Mouse (Mus musculus) heart, postnatal 10 days (tissue): ENCODE data around the gene Chd2. TPM values are rescaled to one million over a fixed set of nuclear protein-coding genes. Genes with fewer than 3 reads are reported as not detected.

Source experiments
- DNase-seq, 2 experiments: peaks; one replicate each; pipeline ENCODE4 v3.0.0; 2021
- intact Hi-C: fragments of 180-260 bp; cut with DNase I; formaldehyde crosslinking; loops from one replicate; pipeline ENCODE4 v1.15.1; 2025
- total RNA-seq, 2 experiments: library from RNA; stranded (reverse); gene quantifications; 2 replicates each; pipeline ENCODE4 v1.2.3; 2021

The Chd2 gene
- total RNA-seq, 2 experiments from 2014 or later = 62.3 to 63.3 TPM

GRCm38 (mm10) chr7:73479506-73479905 lies 62.1 kb downstream of the Chd2 start:
- peak in 1 of 2 experiments; percentile 23 for DNase-seq
- intact Hi-C loops = no loop called here

GRCm38 (mm10) chr7:73478157-73479058 lies 63.2 kb downstream of the Chd2 start:
- peak; percentile 52 to 57 for DNase-seq
- intact Hi-C loops = no loop called here

- intact Hi-C loops = no loop called here
- no peak for DNase-seq
These were observed 73.9 kb downstream of the Chd2 start for GRCm38 (mm10) chr7:73467741-73468140.

DNA sequence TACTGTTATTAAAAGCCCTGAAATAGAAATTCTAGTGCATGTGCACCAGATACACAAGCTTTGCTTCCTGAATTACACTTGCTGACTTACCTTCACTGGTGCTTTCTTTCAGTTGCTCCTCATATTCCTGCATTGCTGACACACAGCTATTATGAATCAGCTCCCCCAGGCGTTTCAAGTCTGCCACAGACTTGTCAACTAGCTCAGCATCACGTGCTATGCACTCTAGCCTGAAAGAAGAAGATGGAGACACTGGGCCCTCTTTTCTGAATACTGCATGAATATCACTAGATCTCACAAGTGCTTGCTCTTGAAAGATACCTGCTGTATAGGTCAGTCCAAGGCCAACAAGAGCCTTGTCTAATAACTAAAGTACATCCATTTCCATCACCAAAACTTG lies 78.1 kb downstream of the Chd2 start:
- no peak for DNase-seq
- intact Hi-C loops = no loop called here

DNA sequence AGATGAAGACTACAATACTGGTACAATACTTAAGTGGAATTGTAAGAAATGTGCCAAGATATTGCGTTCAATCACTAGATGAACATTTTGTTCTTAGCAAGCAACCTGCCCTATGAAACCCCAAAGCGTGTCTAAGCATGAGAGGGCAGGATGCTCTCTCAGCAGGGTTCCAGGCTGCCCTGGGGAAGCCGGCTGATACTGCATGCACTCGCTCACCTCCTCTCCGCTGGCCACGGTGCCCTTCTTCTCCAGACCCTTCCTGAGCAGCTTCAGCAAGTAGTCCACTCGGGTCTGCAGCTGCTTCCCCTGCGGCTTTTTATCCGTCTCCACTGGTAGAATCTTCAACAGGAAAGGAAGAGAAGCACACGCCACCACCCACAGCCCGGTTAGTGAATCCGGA lies 87.5 kb downstream of the Chd2 start:
- no peak for DNase-seq
- intact Hi-C loops = no loop called here

DNA sequence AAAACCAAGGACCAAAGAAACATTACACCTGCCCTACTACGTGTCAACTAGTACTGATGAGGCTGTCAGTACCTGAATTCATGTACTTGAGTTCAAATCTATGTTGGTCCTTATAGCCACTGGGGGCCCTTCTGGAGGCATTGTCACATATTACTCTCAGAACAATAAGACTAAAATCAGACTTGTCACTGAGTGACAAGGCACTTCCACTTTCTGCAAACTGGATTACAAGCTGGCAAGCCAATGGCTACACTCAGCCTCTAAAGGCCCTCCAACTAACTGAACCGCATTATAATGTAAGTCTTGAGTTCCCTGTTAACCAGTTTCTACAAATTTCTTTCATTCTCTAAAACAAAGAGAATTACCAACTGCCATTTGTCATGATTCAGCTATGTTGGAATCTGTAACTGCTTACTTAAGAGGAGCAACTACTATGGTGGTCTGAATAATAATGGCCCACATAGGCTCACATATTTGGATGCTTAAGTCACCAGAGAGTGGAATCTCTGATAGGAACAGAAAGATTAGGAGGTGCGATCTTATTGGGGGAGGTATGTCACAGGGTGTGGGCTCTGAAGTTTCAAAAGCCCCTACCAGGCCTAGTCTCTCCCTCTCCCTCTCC lies 89.3 kb downstream of the Chd2 start:
- intact Hi-C loops = no loop called here

DNA sequence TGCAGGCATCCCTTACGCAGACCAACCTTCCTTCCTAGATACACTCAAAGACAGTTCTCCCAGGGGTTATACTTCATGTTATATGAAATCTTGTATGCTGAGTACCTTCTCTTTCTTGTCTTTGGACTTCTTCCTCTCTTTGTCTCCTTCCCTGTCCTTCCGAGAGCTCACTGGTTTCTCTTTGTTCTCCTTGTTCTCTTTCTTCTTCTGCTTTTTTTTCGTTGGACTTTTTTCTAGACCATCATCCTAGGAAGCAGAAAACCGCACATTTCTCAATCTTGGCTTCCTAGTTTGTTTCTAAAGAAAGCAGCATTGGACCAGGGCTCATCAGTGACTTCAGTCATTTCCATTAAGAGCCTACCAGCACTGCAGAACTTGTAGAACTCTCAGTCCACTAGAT lies 90.0 kb downstream of the Chd2 start:
- DNase-seq = no peak
- intact Hi-C loops = no loop called here

More for the DNA sequence above, 89.3 kb downstream of the Chd2 start:
- no peak for DNase-seq

DNA sequence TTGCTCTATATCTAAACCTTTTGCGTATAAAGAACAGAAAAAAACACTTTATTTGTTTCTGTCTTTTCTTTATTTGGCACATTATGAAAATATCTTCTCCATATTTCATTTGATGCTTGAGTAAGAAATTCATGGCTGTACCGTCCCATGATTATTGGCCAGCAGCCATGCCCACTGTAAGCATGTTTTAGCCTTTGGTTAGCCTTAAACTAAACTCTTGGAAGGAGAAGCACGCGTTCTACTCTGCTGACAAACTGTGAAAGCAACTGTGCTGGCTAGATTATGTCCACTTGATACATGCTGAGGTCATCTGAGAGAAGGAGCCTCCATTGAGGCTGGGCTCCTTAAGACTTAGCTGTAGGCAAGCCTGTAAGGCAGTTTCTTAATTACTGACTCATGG lies 99.4 kb downstream of the Chd2 start:
- intact Hi-C loops = no loop called here
- no peak for DNase-seq

DNA sequence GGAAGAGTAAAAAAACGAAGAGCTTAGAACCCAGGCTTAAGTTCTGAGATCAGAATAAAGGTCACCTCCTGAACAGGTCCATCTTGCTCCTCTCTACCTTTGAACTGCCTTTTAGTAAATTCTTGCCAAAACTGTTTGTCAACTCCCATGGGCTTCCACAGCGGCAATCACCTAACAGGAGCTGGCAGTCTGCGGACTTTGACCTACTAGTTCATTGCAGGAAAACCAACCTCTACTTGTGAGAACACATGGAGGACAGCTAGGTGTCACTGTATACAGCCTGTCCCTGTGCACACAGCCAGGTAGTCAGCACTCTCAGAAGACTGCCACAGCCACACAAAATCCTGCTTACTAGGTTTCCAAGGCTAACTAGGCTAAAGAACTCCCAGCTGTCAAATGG lies 99.8 kb downstream of the Chd2 start:
- intact Hi-C loops = no loop called here
- DNase-seq = no peak

- DNase-seq = no peak
- intact Hi-C loops = loop anchor here (5.0 kb wide), 1 partner anchor 192 kb away; no protein-coding TSS in a partner anchor
These were observed 105.9 kb downstream of the Chd2 start for GRCm38 (mm10) chr7:73435685-73436084.

DNA sequence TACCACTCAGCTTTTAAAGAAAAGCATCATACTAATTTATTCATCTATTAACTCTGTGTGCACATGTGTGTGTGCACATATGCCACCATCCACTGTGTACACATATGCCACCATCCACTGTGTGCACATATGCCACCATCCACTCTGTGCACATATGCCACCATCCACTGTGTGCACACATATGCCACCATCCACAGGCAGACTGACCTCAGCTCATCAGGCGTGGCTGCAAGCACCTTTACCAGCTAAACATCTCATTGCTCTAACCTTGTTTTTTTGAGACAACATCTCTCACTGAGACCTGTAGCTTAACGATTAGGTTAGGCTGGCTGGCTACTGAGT lies 107.3 kb downstream of the Chd2 start:
- DNase-seq = no peak
- intact Hi-C loops = no loop called here

GRCm38 (mm10) chr7:73433637-73434335 lies 107.8 kb downstream of the Chd2 start:
- intact Hi-C loops = no loop called here
- DNase-seq = no peak

DNA sequence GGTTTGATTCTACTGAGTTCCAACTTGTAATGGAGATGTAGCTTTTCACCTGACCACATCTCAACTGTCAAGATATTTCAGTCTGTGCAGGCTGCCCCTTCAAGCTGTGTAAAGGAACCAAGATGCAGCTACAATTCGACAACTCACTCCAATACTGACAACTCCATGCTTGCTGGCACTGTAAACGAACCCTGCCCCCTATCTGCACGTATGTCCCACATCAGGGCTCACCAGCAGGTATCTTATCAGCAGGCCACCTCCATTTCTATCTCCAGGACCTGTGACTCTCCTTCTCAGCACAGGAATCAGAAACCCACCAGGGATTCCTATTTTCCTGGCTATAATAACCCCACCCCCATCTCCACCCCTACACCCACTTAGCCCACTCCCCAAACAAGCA lies 113.1 kb downstream of the Chd2 start:
- DNase-seq = no peak
- intact Hi-C loops = no loop called here

GRCm38 (mm10) chr7:73427794-73428193 lies 113.8 kb downstream of the Chd2 start:
- intact Hi-C loops = no loop called here

DNA sequence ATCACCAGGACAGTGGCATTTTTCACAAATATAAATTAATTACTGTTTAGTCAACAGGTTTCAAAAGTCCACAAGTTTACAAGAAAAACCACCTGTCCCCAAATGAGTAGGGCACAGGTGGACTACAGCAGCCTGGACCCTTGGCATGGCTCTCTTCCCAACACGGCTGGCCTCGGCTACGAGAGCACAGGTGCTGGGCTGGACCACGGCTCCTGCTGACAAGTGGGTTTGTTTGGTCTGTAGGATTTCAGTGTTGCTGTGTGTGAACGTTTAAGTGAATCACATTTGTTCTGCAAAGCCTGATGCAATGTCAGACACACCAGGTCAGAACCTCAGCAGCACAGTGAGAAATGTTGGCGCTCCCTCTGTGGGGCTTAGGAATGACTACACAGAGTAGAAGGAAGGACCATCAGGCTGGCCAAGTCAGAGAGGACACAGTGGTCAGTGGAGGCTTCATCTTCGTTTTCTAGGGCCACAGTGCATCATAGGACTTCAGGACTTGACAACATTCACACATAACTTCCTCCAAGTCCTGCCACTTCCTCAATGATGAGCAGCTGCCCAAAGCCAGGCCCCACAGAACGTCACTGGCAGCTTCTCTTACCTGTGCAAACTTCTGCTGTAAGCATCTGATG lies 114.8 kb downstream of the Chd2 start:
- no peak for DNase-seq
- intact Hi-C loops = no loop called here

More at GRCm38 (mm10) chr7:73427794-73428193, 113.8 kb downstream of the Chd2 start:
- DNase-seq = no peak

- peak in 1 of 2 experiments; percentile 41 for DNase-seq
- intact Hi-C loops = no loop called here
These were observed 115.4 kb downstream of the Chd2 start for GRCm38 (mm10) chr7:73426235-73426634.

GRCm38 (mm10) chr7:73425451-73425850 lies 116.2 kb downstream of the Chd2 start:
- DNase-seq = no peak
- intact Hi-C loops = no loop called here

- intact Hi-C loops = loop anchor here (5.0 kb wide), 2 partner anchors 47 to 397 kb away; partner anchors contain the start of gene Rgma
- peak; percentile 70 to 76 for DNase-seq
These were observed 116.9 kb downstream of the Chd2 start for GRCm38 (mm10) chr7:73424705-73425104.

GRCm38 (mm10) chr7:73424243-73424642 lies 117.4 kb downstream of the Chd2 start:
- DNase-seq = no peak
- intact Hi-C loops = loop anchor here (5.0 kb wide), 2 partner anchors 47 to 397 kb away; partner anchors contain the start of gene Rgma

DNA sequence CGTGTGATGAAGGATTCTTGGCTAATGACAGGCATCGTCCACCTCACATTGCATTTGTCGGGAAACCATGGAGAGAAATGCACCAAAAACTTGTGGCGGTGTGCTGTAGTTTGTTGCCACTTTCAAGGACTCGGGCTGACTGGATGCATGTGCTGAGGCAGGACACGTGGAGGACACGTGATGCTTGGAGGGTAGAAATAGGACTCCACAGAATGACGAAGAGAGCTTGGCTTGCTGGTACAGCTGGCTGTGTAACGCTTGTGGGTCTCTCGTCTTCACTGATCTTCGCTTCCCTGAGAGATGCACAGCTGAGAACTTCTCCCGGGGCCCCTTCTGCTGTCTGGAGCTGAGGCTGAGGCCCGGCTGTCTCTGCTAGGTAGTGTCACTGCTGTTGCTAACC lies 118.4 kb downstream of the Chd2 start:
- intact Hi-C loops = loop anchor here (5.0 kb wide), 2 partner anchors 46 to 396 kb away; partner anchors contain the start of gene Rgma
- no peak for DNase-seq
